Comparison of ENCODE assay signal across 19 mouse cellular contexts in the genomic region with DNA sequence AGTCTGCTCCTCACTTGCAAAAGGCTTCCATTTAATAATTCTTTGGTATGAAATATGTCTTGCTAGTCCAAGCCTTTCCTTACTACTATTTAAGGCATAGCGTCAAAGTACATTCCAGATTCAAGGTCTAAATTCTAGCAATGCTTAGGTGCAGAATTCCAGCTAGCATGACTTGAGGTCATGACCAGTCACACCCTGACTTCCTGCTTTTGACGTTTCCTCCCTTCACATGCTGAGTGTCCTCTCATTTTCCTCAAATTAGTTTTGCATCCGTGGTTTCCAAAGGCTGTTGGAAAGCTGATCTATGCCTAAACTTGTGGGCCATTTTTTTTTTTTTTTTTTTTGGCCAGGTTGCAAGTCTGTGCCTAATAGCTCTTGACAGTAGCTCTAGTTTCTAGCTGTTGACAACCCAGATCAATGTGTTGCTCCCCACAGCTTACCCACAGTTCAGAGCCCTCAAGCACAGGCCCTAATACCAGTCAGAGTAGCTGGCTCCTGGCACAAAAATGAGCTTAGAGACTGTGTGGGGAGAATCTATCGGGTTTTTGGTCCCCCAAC.
DNase-seq lines count a peak whose midpoint lies in the region; ATAC-seq lines count a peak whose summit lies in the region.
"Had no signal": no experiment of that assay in that cellular context is flagged by ENCODE, and none has a peak within 500 bp of the region (broad histone marks: within the 10 kb centered on the region; RNA-seq: fewer than 3 reads in every experiment).

No protein-coding gene starts in this region.

- H3K9me3 ChIP-seq in heart, embryonic 11.5 days (replicated peaks; ENCODE audit: control insufficient read depth, low read length): no peaks in the 10 kb centered on the region
- no peaks in the 10 kb centered on the region for H3K9me3 ChIP-seq in kidney, embryonic 16.5 days (ENCODE audit: low read length)
- H3K9me3 ChIP-seq in forebrain, embryonic 14.5 days (replicated peaks; ENCODE audit: control insufficient read depth, low read length): no peaks in the 10 kb centered on the region
- H3K9me3 ChIP-seq in hindbrain, embryonic 11.5 days (ENCODE audit: control insufficient read depth, low read length): no peaks in the 10 kb centered on the region

- ATAC-seq in heart, embryonic 11.5 days (replicated peaks; ENCODE audit: insufficient number of reproducible peaks, low FRiP score, low TSS enrichment): no peak
- ATAC-seq in kidney, embryonic 16.5 days (ENCODE audit: low FRiP score, low TSS enrichment): no peak
- ATAC-seq in forebrain, embryonic 14.5 days: no peak
- ATAC-seq in hindbrain, embryonic 11.5 days (ENCODE audit: low FRiP score): no peak
- ATAC-seq: forebrain, embryonic 16.5 days; hindbrain, postnatal 0 days; midbrain, embryonic 16.5 days had no signal

- no peak overlapping the region for H3K27ac ChIP-seq in heart, embryonic 11.5 days (ENCODE audit: low read depth, low read length)
- H3K27ac ChIP-seq in kidney, embryonic 16.5 days (ENCODE audit: low read length): no peak overlapping the region
- no peak overlapping the region for H3K27ac ChIP-seq in forebrain, embryonic 14.5 days (ENCODE audit: low read depth, low read length)
- H3K27ac ChIP-seq in hindbrain, embryonic 11.5 days (ENCODE audit: low read depth, low read length): no peak overlapping the region
- H3K27ac ChIP-seq: hindbrain, postnatal 0 days had no signal

- H3K4me2 ChIP-seq in heart, embryonic 11.5 days: no peak overlapping the region
- H3K4me2 ChIP-seq in kidney, embryonic 16.5 days (replicated peaks; ENCODE audit: low read depth, low read length): no peak overlapping the region
- H3K4me2 ChIP-seq in forebrain, embryonic 14.5 days (ENCODE audit: low read length): no peak overlapping the region
- H3K4me2 ChIP-seq in hindbrain, embryonic 11.5 days (replicated peaks; ENCODE audit: low read depth, low read length): no peak overlapping the region

- 47% methylated on average over 4 of the region's 4 CpGs for WGBS in heart, embryonic 11.5 days (ENCODE audit: insufficient replicate concordance)
- WGBS in kidney, embryonic 16.5 days: 42% methylated on average over 4 of the region's 4 CpGs
- 64% methylated on average over 4 of the region's 4 CpGs for WGBS in forebrain, embryonic 14.5 days
- WGBS in hindbrain, embryonic 11.5 days: 59% methylated on average over 4 of the region's 4 CpGs

- no peaks in the 10 kb centered on the region for H3K27me3 ChIP-seq in heart, embryonic 11.5 days (ENCODE audit: control insufficient read depth, insufficient read depth, low read length)
- H3K27me3 ChIP-seq in kidney, embryonic 16.5 days (ENCODE audit: insufficient read depth, low read length): no peaks in the 10 kb centered on the region
- H3K27me3 ChIP-seq in forebrain, embryonic 14.5 days (replicated peaks; ENCODE audit: control insufficient read depth, insufficient read depth, low read length): no peaks in the 10 kb centered on the region
- no peaks in the 10 kb centered on the region for H3K27me3 ChIP-seq in hindbrain, embryonic 11.5 days (ENCODE audit: control insufficient read depth, insufficient read depth, low read length)
- H3K27me3 ChIP-seq: CH12.LX had no signal

- H3K9ac ChIP-seq in heart, embryonic 11.5 days (ENCODE audit: low read depth, low read length): no peak overlapping the region
- no peak overlapping the region for H3K9ac ChIP-seq in kidney, embryonic 16.5 days (replicated peaks; ENCODE audit: low read length)
- no peak overlapping the region for H3K9ac ChIP-seq in forebrain, embryonic 14.5 days (ENCODE audit: low read length)
- H3K9ac ChIP-seq in hindbrain, embryonic 11.5 days (ENCODE audit: low read depth, low read length): no peak overlapping the region

- H3K36me3 ChIP-seq in heart, embryonic 11.5 days (ENCODE audit: control insufficient read depth, insufficient read depth, low read length): 0 out of 2 replicates have a peak, but pooled peaks cover 2% of the 10 kb centered on the region
- H3K36me3 ChIP-seq in kidney, embryonic 16.5 days (ENCODE audit: insufficient read depth, low read length): 0 out of 2 replicates have a peak, but pooled peaks cover 3% of the 10 kb centered on the region
- H3K36me3 ChIP-seq in forebrain, embryonic 14.5 days (ENCODE audit: control insufficient read depth, insufficient read depth, low read length): no peaks in the 10 kb centered on the region
- H3K36me3 ChIP-seq in hindbrain, embryonic 11.5 days (ENCODE audit: control insufficient read depth, insufficient read depth, low read length): no peaks in the 10 kb centered on the region

- no peak overlapping the region for H3K4me3 ChIP-seq in heart, embryonic 11.5 days (ENCODE audit: low read depth, low read length)
- no peak overlapping the region for H3K4me3 ChIP-seq in kidney, embryonic 16.5 days (ENCODE audit: low read length)
- no peak overlapping the region for H3K4me3 ChIP-seq in forebrain, embryonic 14.5 days (ENCODE audit: low read depth, low read length)
- H3K4me3 ChIP-seq in hindbrain, embryonic 11.5 days (ENCODE audit: low read depth, low read length): no peak overlapping the region

- H3K4me1 ChIP-seq in heart, embryonic 11.5 days (ENCODE audit: control insufficient read depth, insufficient read depth, low read length): peaks cover 34% of the 10 kb centered on the region
- H3K4me1 ChIP-seq in kidney, embryonic 16.5 days (ENCODE audit: insufficient read depth, low read length): peaks cover 13% of the 10 kb centered on the region
- no peaks in the 10 kb centered on the region for H3K4me1 ChIP-seq in forebrain, embryonic 14.5 days (ENCODE audit: control insufficient read depth, insufficient read depth, low read length)
- no peaks in the 10 kb centered on the region for H3K4me1 ChIP-seq in hindbrain, embryonic 11.5 days (replicated peaks; ENCODE audit: control insufficient read depth, insufficient read depth, low read length)

- DNase-seq in heart, adult 11 months: peak; percentile 85
- peak; percentile 31 to 40 for DNase-seq in kidney, adult 8-10 months
- peak; percentile 91 for DNase-seq in Muller cell, postnatal 12 days (ENCODE audit: inconsistent ontology term)
- DNase-seq in fibroblast of lung, adult 2 months (ENCODE audit: low read depth): peak; percentile 69
- DNase-seq in forebrain, embryonic 14.5 days (ENCODE audit: low spot score): no peak
- DNase-seq in hindbrain, embryonic 11.5 days (ENCODE audit: low spot score): no peak
- DNase-seq: adrenal gland, adult 2 months; cerebellum, adult 2 months; cerebellum, postnatal 36 days; kidney, adult 18-20 months; layer of hippocampus, postnatal 36 days; lung, postnatal 36 days; right cerebral cortex, postnatal 4 days had no signal

Comparison
In these comparisons a context has a peak if more than half of its experiments do, and no peak if none do; other contexts are left out.
1. DNase-seq: peak in heart, adult 11 months (single experiment), kidney, adult 8-10 months (2 of 2), Muller cell, postnatal 12 days (single experiment) and fibroblast of lung, adult 2 months (single experiment); none in forebrain, embryonic 14.5 days (single experiment) and hindbrain, embryonic 11.5 days (single experiment).